Mouse (Mus musculus): ENCODE measurements around the gene Zfp872. TPM values are rescaled to one million over a fixed set of nuclear protein-coding genes. Genes with fewer than 3 reads are reported as not detected.

Zfp872 gene
- polyA plus RNA-seq, 1 experiment from 2014 or later: 0.55 TPM

DNA sequence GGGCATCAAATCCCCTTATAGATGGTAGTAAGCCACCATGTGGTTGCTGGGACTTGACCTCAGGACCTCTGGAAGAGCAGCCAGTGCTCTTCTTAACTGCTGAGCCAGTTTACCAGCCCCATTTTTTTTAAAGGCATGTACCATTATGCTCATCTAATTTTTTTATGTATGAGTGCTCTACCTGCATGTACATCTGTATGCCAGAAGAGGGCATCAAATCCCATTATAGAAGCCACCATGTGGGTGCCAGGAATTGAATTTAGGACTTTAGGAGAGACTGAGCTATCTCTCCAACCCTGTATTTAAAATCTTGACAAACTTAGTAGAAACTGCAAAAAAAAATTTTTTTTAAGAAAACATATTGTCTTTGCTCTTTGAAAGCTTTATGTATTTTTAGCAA lies 42.7 kb downstream of the Zfp872 start:
- Histone ChIP-seq H3K9ac (replicated peaks; ENCODE audit: low read length) (no peak overlapping the region), H3K4me1 (ENCODE audit: control insufficient read depth, insufficient read depth, low read length) (no peaks in the 10 kb centered on the region), H3K9me3 (ENCODE audit: control insufficient read depth, low read length) (no peaks in the 10 kb centered on the region), H3K27ac (replicated peaks; ENCODE audit: low read depth, low read length) (no peak overlapping the region), H3K4me2 (ENCODE audit: low read length) (no peak overlapping the region), H3K27me3 (ENCODE audit: control insufficient read depth, insufficient read depth, low read length) (no peaks in the 10 kb centered on the region), H3K36me3 (ENCODE audit: control insufficient read depth, insufficient read depth, low read length) (no peaks in the 10 kb centered on the region), H3K4me3 (replicated peaks; ENCODE audit: low read depth, low read length) (no peak overlapping the region)
- DNase-seq (peak; percentile 5), ATAC-seq (ENCODE audit: low FRiP score, low TSS enrichment) (no peak)

DNA sequence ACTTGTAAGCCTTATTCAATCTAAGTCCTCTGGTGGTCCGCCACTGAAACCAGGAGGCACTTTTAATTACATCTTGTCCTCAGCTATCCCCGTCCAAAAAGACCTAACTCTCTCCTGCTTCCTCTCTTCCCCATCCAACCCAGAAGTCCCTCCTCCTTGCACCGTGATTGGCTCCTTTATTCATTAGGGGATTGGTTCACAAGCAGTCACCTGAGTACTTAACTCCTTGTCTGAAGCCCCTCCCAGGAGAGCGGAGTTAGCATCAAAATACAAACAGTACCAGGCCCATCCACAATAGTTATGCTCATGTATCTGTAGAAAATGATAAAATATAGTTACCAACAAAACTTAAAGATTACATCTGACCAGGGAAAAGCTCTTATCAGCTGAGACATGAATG lies 52.1 kb downstream of the Zfp872 start:
- H3K4me3 ChIP-seq (replicated peaks; ENCODE audit: low read depth, low read length): no peak overlapping the region
- H3K36me3 ChIP-seq (ENCODE audit: control insufficient read depth, insufficient read depth, low read length): peaks cover 40% of the 10 kb centered on the region
- no peak overlapping the region for H3K4me2 ChIP-seq (ENCODE audit: low read length)
- no peaks in the 10 kb centered on the region for H3K4me1 ChIP-seq (ENCODE audit: control insufficient read depth, insufficient read depth, low read length)
- no peak overlapping the region for H3K27ac ChIP-seq (replicated peaks; ENCODE audit: low read depth, low read length)
- no peak overlapping the region for H3K9ac ChIP-seq (replicated peaks; ENCODE audit: low read length)
- no peaks in the 10 kb centered on the region for H3K9me3 ChIP-seq (ENCODE audit: control insufficient read depth, low read length)
- no peak for ATAC-seq (ENCODE audit: low FRiP score, low TSS enrichment)
- 94% methylated on average over 4 of the region's 4 CpGs for WGBS
- DNase-seq: no peak
- H3K27me3 ChIP-seq (ENCODE audit: control insufficient read depth, insufficient read depth, low read length): no peaks in the 10 kb centered on the region

DNA sequence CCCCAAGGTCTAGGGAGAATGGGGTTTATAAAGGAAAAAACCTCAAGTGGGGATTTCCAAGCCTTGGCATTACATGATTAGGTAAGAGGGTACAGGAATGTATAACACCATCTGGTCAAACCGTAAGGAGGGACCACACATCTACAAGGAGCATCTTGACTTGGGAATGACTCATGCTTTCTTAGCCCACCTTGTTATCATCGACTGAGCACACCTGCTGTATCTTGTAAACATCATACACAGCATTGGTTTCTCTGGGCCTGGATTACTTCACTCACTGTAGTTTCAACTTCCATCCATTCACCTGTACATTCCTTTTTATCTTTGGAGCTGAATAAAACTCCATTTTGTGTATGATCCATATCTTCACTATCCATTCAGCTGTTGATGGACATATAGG lies 56.4 kb downstream of the Zfp872 start:
- DNase-seq: no peak
- ATAC-seq (ENCODE audit: low FRiP score, low TSS enrichment): no peak
- Histone ChIP-seq H3K9me3 (ENCODE audit: control insufficient read depth, low read length) (peaks cover 25% of the 10 kb centered on the region), H3K27me3 (ENCODE audit: control insufficient read depth, insufficient read depth, low read length) (no peaks in the 10 kb centered on the region), H3K4me3 (replicated peaks; ENCODE audit: low read depth, low read length) (no peak overlapping the region), H3K4me1 (ENCODE audit: control insufficient read depth, insufficient read depth, low read length) (no peaks in the 10 kb centered on the region), H3K4me2 (ENCODE audit: low read length) (no peak overlapping the region), H3K36me3 (ENCODE audit: control insufficient read depth, insufficient read depth, low read length) (peaks cover 50% of the 10 kb centered on the region), H3K9ac (replicated peaks; ENCODE audit: low read length) (no peak overlapping the region), H3K27ac (replicated peaks; ENCODE audit: low read depth, low read length) (no peak overlapping the region)
- WGBS: 93% methylated on average over 2 of the region's 2 CpGs

Other genes starting within 250 kb of the Zfp872 start
- gene Swsap1, start 232.3 kb upstream of the Zfp872 start, polyA plus RNA-seq (2014; fragmentation: Nextera tagmentation; extraction: Ambion mirVana): 21.5 and 22.8 TPM in 2 replicates
- 0.65 and 2.0 TPM in 2 replicates for gene Epor, start 224.6 kb upstream of the Zfp872 start, polyA plus RNA-seq (2014; fragmentation: Nextera tagmentation; extraction: Ambion mirVana)
- 0.53 and 0.68 TPM in 2 replicates for gene Rgl3, start 198.6 kb upstream of the Zfp872 start, polyA plus RNA-seq (2014; fragmentation: Nextera tagmentation; extraction: Ambion mirVana)
- gene Ccdc151, start 185.5 kb upstream of the Zfp872 start, polyA plus RNA-seq (2014; fragmentation: Nextera tagmentation; extraction: Ambion mirVana): 4.5 and 4.6 TPM in 2 replicates
- 70.6 and 73.2 TPM in 2 replicates for gene Prkcsh, start 185.3 kb upstream of the Zfp872 start, polyA plus RNA-seq (2014; fragmentation: Nextera tagmentation; extraction: Ambion mirVana)
- gene Elavl3, start 136.1 kb upstream of the Zfp872 start, polyA plus RNA-seq (2014; fragmentation: Nextera tagmentation; extraction: Ambion mirVana): 137 and 162 TPM in 2 replicates
- gene Gm49318, start 116.8 kb upstream of the Zfp872 start, polyA plus RNA-seq (2014; fragmentation: Nextera tagmentation; extraction: Ambion mirVana): not detected in 2 replicates
- 14.7 and 18.1 TPM in 2 replicates for gene Zfp653, start 116.7 kb upstream of the Zfp872 start, polyA plus RNA-seq (2014; fragmentation: Nextera tagmentation; extraction: Ambion mirVana)
- gene Ecsit, start 102.7 kb upstream of the Zfp872 start, polyA plus RNA-seq (2014; fragmentation: Nextera tagmentation; extraction: Ambion mirVana): 45.6 and 48.5 TPM in 2 replicates
- 0.58 and 0.61 TPM in 2 replicates for gene Cnn1, start 88.9 kb upstream of the Zfp872 start, polyA plus RNA-seq (2014; fragmentation: Nextera tagmentation; extraction: Ambion mirVana)
- 182 and 196 TPM in 2 replicates for gene Elof1, start 70.9 kb upstream of the Zfp872 start, polyA plus RNA-seq (2014; fragmentation: Nextera tagmentation; extraction: Ambion mirVana)
- gene Acp5, start 52.4 kb upstream of the Zfp872 start, polyA plus RNA-seq (2014; fragmentation: Nextera tagmentation; extraction: Ambion mirVana): 0.79 TPM in 1 of 2 replicates, not detected in the other
- 94.1 and 96.4 TPM in 2 replicates for gene Pigyl, start 31.2 kb upstream of the Zfp872 start, polyA plus RNA-seq (2014; fragmentation: Nextera tagmentation; extraction: Ambion mirVana)
- gene Zfp809, start 37.6 kb downstream of the Zfp872 start, polyA plus RNA-seq (2014; fragmentation: Nextera tagmentation; extraction: Ambion mirVana): 9.0 and 11.0 TPM in 2 replicates
- 13.8 and 14.0 TPM in 2 replicates for gene Zfp599, start 71.8 kb downstream of the Zfp872 start, polyA plus RNA-seq (2014; fragmentation: Nextera tagmentation; extraction: Ambion mirVana)
- 32.2 and 38.4 TPM in 2 replicates for gene Zfp810, start 119.6 kb downstream of the Zfp872 start, polyA plus RNA-seq (2014; fragmentation: Nextera tagmentation; extraction: Ambion mirVana)
- gene Anln, start 201.1 kb downstream of the Zfp872 start, polyA plus RNA-seq (2014; fragmentation: Nextera tagmentation; extraction: Ambion mirVana): 3.4 and 9.3 TPM in 2 replicates
- 11.4 and 15.7 TPM in 2 replicates for gene 9530077C05Rik, start 223.4 kb downstream of the Zfp872 start, polyA plus RNA-seq (2014; fragmentation: Nextera tagmentation; extraction: Ambion mirVana)